Mouse (Mus musculus): ENCODE measurements at regions not wholly inside any gene's neighbourhood (a gene's known extent, or its start where the extent isn't known, plus 50 kb on each side); places are given as distances from the start of the nearest gene placed in this dataset.

DNA sequence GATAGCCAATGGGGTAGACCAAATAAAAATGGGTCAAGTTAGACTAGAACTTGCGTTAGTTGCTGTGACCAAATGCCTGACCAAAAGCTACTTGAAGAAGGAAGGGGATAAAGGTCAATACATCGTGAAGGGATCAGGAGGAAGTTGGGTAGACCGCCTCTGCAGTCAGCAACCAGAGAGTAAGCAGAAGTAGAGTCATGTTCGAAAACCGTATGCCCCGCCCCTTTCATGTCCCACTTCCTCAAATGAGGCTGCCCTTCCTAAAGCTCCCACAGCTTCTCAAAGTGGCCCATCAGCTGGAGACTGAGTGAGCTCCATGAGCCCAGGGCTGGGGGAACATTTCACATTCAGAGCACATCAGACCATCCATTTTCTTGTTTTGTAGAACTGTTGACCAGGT lies 301.2 kb upstream of the Ppp2r3a start:
- no peak for DNase-seq (ENCODE audit: low spot score)

- no peak for DNase-seq (ENCODE audit: low spot score)
These were observed 299.7 kb upstream of the Ppp2r3a start for GRCm38 (mm10) chr9:101551256-101551655.

DNA sequence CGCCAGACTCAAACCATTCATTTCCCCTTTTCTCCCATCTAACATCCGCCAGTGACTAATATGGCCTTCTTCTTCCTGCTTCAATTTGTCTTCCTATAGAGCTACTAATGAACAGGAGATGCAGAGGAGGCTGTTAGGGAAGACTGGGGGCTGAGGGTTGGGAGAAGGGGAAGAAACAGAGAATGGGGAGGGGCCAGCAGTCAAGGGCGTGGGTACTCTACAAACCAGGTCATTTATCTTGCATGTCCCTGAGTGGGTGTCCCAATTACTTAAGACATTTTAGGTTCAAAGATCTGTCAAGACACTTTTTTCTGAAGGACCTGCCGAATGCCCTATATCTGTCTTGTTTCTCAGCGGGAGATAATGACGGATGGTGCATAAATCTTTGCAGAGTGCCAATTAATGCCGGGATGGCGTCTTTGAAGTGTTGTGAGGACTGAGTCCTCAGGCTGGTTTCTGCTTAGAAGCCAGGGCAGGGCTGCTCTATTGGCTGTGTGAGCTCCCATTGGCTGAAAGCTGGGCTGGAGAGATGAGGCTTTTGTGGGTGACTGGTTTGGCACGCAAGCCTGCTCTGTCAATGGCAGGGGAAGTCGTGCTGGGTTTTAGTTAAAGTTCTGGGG lies 294.7 kb upstream of the Ppp2r3a start:
- DNase-seq (ENCODE audit: low spot score), result no peak

DNA sequence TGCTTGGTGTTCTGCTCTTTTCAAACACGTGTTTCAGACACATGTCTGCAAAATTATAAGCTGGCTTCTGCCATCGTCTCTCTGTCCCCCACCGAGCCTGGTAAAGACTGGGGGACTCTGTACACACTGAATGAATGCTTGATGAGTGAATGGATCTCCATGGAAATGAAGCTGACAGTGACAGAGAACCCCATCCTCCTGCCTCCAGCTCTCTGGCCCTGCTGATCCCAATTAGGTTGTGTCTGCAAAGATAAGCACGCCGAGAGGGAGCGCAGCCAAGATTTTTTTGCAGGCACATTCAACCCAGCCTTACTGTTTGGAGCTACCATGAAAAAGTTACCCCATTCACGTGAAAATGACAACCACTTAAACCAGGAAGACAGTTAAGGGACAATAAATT lies 266.5 kb upstream of the Ppp2r3a start:
- DNase-seq (ENCODE audit: low spot score), result no peak

GRCm38 (mm10) chr9:101510807-101511206 lies 259.2 kb upstream of the Ppp2r3a start:
- DNase-seq (ENCODE audit: low spot score), result no peak

DNA sequence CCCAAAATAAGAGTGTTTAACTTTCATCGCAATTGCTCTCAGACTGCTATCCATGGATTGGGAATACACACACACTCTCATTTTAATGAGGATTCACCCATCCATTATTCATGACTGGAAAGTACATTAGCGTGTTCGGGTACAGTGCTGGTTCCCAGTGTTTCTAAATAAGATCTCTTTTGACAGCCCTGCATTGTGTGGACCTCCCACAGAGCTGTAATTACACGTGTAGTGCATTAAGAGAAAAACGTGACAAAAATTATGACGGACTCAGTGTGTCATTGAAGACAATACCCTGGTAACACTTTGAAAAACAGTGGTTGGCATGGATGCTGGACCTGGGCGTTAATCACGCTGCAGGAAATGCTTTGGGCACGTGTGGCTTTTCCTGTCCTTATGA lies 257.6 kb upstream of the Ppp2r3a start:
- no peak for DNase-seq (ENCODE audit: low spot score)

- DNase-seq (ENCODE audit: low spot score), result no peak
These were observed 255.6 kb upstream of the Ppp2r3a start for GRCm38 (mm10) chr9:101507023-101507690.

DNA sequence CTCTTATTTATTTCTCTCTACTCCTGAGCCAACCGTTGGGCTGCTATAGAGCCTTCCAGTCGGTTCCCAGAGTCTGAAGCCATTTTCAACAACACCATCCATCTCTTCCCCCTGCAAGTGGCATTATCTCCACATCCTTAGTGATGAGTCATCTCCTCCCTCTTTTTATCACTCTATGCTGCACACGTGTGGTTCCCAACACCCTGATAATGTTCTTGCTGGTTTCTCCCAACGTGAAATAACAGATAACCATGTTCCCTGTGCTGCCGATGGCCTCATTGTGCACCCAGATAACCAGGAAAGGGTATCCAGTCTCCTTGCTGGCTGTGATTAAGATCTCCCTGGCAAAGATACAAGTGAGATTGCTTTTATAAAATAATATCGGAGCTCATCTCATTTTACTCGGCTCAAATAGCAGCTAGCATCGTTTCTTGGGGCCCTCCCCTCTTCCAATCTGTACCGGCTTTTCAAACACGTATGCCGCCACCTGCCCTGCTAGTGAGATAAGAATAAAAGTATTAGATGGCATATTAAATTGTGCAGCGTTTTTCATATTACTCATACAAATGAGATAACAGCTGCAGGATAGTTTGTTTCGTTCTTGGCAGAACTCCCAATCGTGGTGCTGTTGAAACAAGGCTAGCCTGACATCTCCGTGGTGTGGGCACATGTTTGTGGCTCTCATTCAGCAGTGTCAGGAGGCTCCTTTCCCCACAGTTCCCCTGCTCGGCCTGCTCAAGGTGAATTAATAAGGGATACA lies 250.3 kb upstream of the Ppp2r3a start:
- DNase-seq (ENCODE audit: low spot score), result peak; percentile 29

DNA sequence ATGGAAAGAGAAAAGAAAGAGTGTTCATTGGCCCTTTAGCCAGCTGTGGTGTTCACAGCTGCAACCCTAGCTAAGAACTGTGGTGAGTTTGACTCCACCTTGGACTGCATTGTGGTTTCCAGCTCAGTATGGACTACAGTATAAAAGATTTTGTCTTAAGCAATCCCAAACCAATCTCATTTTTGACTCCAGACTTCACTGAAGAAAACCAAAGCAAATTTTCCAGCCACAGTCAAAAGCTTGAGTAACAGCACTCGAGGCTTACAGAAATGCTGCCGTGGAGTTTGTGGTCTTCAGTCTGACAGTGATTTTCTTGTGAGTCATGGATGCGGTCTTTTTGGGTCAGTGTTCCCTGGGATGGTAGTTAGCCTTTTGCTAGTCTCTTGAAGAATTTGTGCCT lies 249.4 kb upstream of the Ppp2r3a start:
- DNase-seq (ENCODE audit: low spot score), result no peak

DNA sequence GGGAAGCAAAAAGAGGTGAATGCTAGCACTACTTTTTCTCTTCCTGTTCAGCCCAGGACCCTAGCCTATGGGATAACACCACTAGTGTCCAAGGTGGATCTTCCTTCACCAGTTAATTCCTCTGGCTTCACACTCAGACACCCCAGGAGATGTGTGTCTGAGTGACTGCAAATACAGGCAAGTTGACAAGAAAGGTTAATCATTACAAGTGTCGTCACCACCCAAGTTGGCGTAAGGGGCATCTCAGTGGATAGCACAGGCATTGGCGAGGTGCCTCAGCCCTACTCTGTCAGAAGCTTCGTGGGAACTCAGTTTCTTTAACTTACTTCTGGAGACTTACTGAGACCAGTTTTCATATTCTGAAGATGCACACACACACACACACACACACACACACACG lies 247.1 kb upstream of the Ppp2r3a start:
- no peak for DNase-seq (ENCODE audit: low spot score)

DNA sequence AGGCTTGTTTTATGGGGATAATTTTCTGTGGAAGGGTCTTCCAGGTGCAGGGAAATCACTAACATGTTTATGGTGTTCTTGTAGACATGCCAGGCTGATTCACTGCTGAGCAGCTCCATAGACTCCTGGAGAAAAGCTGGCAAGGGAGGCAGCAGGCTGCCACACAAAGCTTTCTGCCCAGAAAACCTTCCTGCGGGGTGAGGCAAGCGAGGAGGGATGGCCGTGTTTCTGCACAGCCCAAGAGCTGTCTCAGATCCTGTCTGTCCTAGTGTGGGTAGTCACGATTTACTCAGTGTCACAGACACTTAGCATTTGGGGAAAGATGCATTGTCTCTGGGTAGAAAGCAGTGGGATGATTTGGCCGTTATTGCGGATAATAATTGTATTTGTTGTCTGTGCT lies 244.2 kb upstream of the Ppp2r3a start:
- no peak for DNase-seq (ENCODE audit: low spot score)

DNA sequence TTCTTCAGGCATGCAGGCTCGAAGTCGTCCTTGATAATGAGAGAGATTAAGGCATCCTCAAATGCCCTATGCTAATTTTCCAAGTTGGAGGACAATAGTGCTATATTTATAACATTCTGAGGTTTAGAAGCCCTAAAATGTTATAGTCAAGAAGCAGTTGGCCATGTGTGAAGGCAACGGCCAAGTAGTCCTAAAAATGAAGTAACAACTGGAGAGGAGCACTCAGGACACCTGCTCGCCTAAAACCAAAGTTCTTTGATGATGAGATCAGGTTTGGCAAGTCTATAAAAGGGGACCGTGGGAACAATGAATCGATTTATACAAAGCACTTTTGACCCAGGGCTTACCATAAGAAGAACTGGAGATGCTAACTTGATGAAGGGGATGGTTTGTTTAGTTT lies 237.4 kb upstream of the Ppp2r3a start:
- no peak for DNase-seq (ENCODE audit: low spot score)

DNA sequence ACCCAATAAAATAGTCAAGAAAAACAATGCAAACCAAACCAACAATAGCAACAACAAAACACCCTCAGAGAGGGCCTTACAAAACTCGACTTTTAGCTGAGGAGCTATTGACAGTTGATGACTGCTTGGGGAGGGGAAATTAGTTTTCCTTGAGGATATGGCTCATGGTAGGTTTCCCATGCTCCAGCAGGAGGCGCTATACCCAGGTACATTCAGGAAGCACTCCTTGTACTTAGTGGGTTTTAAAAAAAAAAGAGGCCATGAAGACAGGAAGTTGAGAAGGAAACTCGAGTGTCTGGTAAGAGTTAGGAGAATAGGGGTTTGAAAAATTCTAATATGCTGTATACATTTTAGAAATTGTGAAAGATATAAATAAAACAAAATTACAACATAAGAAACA lies 224.6 kb upstream of the Ppp2r3a start:
- DNase-seq (ENCODE audit: low spot score), result no peak

DNA sequence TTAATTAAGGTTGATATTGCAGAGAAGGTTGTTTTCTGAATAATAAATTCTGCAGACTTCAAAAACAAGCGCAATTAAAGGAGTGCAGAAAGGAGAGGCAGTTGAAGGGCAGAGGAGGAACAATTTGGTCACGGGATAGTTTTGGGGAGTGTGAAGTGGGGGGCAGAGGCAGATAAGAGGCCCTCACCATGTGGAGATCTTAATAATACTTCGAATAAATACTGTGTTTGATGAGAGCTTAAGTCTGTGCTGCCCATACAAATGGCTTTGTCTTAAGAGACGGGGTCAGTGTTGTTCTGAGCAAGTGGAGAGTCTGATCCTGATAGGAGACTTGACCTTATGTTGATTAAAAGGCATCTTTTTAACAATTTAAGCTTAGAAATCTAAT lies 221.5 kb upstream of the Ppp2r3a start:
- no peak for DNase-seq (ENCODE audit: low spot score)

GRCm38 (mm10) chr9:101472101-101473073 lies 220.8 kb upstream of the Ppp2r3a start:
- peak; percentile 71 for DNase-seq (ENCODE audit: low spot score)

- no peak for DNase-seq (ENCODE audit: low spot score)
These were observed 220.1 kb upstream of the Ppp2r3a start for GRCm38 (mm10) chr9:101471665-101472064.

- no peak for DNase-seq (ENCODE audit: low spot score)
These were observed 218.2 kb upstream of the Ppp2r3a start for GRCm38 (mm10) chr9:101469756-101470155.

- no peak for DNase-seq (ENCODE audit: low spot score)
These were observed 213.3 kb upstream of the Ppp2r3a start for GRCm38 (mm10) chr9:101464727-101465427.

DNA sequence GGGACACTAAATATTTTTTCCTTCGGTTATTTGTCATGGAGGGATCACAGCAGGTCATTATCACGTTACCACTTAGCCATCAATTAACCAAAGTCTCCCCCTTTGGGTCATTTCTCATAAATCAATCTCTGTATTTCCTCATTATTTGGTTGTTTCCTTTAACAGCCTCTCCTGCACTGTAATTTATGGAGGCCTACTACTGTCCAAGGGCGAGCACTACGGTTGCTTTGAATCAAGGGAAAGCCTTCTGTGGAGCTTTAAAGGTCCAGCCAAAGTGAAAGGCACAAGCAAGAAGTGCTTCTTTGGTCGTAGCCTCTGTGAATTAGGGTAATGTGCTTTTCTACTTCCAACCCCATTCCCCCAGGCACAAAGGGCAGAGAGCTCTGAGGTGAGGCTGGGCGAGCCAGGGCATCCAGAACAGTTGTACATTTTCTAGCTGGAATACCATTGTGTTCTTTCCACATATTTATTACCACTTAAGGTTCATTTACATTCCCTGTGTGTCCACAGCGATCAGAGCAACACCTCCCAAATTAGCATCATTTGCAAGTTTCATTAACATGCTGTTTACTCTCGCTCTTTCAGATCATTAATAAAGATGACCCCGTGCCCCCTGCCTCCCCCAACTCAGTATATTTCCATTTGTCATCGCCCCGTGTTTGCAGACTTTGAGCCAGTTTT lies 207.5 kb upstream of the Ppp2r3a start:
- DNase-seq (ENCODE audit: low spot score), result no peak

DNA sequence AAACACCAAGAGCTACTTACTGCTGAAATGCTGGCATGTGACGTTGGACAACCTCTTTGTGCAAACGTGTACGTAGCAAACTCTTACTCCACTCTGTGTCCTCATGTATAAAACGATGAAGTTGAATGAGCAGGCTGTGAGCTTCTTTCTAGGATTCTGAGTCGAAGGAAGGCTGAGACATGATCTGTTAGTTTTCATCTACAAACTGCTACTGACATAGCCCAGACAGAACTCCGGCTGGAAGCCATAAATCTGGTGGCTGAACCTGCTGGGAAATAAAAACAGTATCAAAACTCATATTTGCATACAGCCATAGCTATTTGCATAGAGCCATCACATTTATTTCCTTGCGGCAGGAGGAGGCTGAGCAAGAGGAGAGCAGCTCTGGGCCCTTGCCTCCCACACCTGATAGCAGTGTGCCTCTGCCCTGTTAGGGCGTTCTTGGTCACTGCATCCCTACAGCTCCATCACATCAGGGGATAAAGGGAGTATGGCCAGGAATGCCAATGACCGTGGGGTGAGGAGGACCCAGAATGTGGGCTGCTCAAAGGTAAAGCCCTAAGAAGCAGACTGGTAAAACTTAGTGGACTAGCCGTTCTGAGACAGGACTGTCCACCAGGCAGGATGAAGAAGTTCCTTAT lies 206.8 kb upstream of the Ppp2r3a start:
- no peak for DNase-seq (ENCODE audit: low spot score)

All from ovary, adult 18-20 months (tissue).